Mouse (Mus musculus): Measurements from ENCODE around the gene Spata32.

The Spata32 gene

GRCm38 (mm10) chr11:103213712-103214111, 4.5 kb downstream of the Spata32 start:
- CTCF ChIA-PET = no interaction called here

- CTCF ChIA-PET = no interaction called here
Measured at GRCm38 (mm10) chr11:103210291-103210690, 7.9 kb downstream of the Spata32 start.

- CTCF ChIA-PET = no interaction called here
Measured at GRCm38 (mm10) chr11:103208458-103208857, 9.8 kb downstream of the Spata32 start, which contains the start of gene 1700023F06Rik. Gene 1700023F06Rik (minus strand): TSS chr11:103208558.

GRCm38 (mm10) chr11:103206203-103206602, 12.0 kb downstream of the Spata32 start:
- CTCF ChIA-PET = interaction anchor here (0.6 kb wide), 1 partner anchor 149 kb away, joined by 27 read pairs; no protein-coding TSS in a partner anchor

- CTCF ChIA-PET = no interaction called here
Measured at GRCm38 (mm10) chr11:103202376-103202775, 15.9 kb downstream of the Spata32 start.

GRCm38 (mm10) chr11:103201664-103202063, 16.6 kb downstream of the Spata32 start:
- CTCF ChIA-PET = no interaction called here

- CTCF ChIA-PET = interaction anchor here (0.6 kb wide), 1 partner anchor 86 kb away, joined by 10 read pairs; no protein-coding TSS in a partner anchor
Measured at GRCm38 (mm10) chr11:103198911-103199803, 19.1 kb downstream of the Spata32 start.

GRCm38 (mm10) chr11:103198339-103198738, 19.9 kb downstream of the Spata32 start:
- CTCF ChIA-PET = interaction anchor here (0.6 to 0.7 kb wide), 2 partner anchors 87 to 96 kb away, joined by 4 to 10 read pairs; no protein-coding TSS in a partner anchor

GRCm38 (mm10) chr11:103197340-103197739, 20.9 kb downstream of the Spata32 start:
- CTCF ChIA-PET = no interaction called here

GRCm38 (mm10) chr11:103195656-103196055, 22.6 kb downstream of the Spata32 start:
- CTCF ChIA-PET = interaction anchor here (2.1 kb wide), 1 partner anchor 11 kb away, joined by 7 read pairs; no protein-coding TSS in a partner anchor

GRCm38 (mm10) chr11:103195236-103195635, 23.0 kb downstream of the Spata32 start:
- CTCF ChIA-PET = interaction anchor here (2.1 kb wide), 1 partner anchor 10 kb away, joined by 7 read pairs; no protein-coding TSS in a partner anchor

GRCm38 (mm10) chr11:103193825-103194168, 24.4 kb downstream of the Spata32 start:
- CTCF ChIA-PET = no interaction called here

- CTCF ChIA-PET = no interaction called here
Measured at GRCm38 (mm10) chr11:103192956-103193824, 25.0 kb downstream of the Spata32 start.

GRCm38 (mm10) chr11:103192230-103192955, 25.8 kb downstream of the Spata32 start:
- CTCF ChIA-PET = no interaction called here

- CTCF ChIA-PET = interaction anchor here (0.6 to 3.8 kb wide), 5 partner anchors 10 to 20 kb away, joined by 3 to 16 read pairs (median 6); no protein-coding TSS in a partner anchor
Measured at GRCm38 (mm10) chr11:103184891-103185290, 33.3 kb downstream of the Spata32 start.

GRCm38 (mm10) chr11:103181911-103182310, 36.3 kb downstream of the Spata32 start:
- CTCF ChIA-PET = interaction anchor here (1.1 kb wide), 1 partner anchor 64 kb away, joined by 4 read pairs; no protein-coding TSS in a partner anchor

GRCm38 (mm10) chr11:103181349-103181748, 36.9 kb downstream of the Spata32 start:
- CTCF ChIA-PET = interaction anchor here (0.6 kb wide), 1 partner anchor 1862 kb away, joined by 3 read pairs; no protein-coding TSS in a partner anchor

GRCm38 (mm10) chr11:103180426-103180825, 37.8 kb downstream of the Spata32 start:
- CTCF ChIA-PET = no interaction called here

GRCm38 (mm10) chr11:103178748-103179147, 39.5 kb downstream of the Spata32 start:
- CTCF ChIA-PET = interaction anchor here (1.0 to 1.3 kb wide), 2 partner anchors 12 to 19 kb away, joined by 3 read pairs; no protein-coding TSS in a partner anchor

- CTCF ChIA-PET = no interaction called here
Measured at GRCm38 (mm10) chr11:103177815-103178485, 40.3 kb downstream of the Spata32 start.
